ENCODE assay signal across 32 mouse cellular contexts in the genomic region with DNA sequence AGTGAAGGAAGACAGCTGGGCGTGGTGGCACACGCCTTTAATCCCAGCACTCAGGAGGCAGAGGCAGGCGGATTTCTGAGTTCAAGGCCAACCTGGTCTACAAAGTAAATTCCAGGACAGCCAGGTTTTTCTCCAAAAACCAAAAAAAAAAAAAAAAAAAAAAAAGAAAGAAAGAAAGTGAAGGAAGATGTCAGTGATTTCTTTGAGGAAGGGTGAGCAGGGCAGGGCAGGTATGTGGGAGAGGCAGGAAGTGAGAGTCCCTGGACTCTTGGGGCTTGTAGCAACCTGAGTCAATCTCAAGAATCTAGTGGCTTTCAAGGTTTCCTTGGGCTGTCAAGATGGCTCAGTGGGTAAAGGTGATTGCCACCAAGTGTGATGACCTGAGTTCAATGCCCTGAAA. TPM values are rescaled to one million over a fixed set of nuclear protein-coding genes. Genes with fewer than 3 reads are reported as not detected.
"Had no signal": no experiment of that assay in that cellular context is flagged by ENCODE, and none has a peak within 500 bp of the region (broad histone marks: within the 10 kb centered on the region; RNA-seq: fewer than 3 reads in every experiment).

No protein-coding gene starts in this region.

- H3K4me3 ChIP-seq: limb, embryonic 10.5 days; limb, embryonic 12.5 days; limb, embryonic 13.5 days; limb, embryonic 15.5 days; liver, embryonic 12.5 days; liver, embryonic 13.5 days; liver, embryonic 15.5 days; lung, embryonic 15.5 days; megakaryocyte, embryonic 14.5 days; midbrain, embryonic 10.5 days; midbrain, embryonic 12.5 days; midbrain, embryonic 13.5 days; midbrain, embryonic 15.5 days; myocyte; neural tube, embryonic 12.5 days had no signal

- H3K27ac ChIP-seq: limb, embryonic 10.5 days; limb, embryonic 12.5 days; limb, embryonic 13.5 days; limb, embryonic 15.5 days; liver, embryonic 12.5 days; liver, embryonic 13.5 days; liver, embryonic 14.5 days; liver, embryonic 15.5 days; lung, embryonic 15.5 days; macrophage; midbrain, embryonic 10.5 days; midbrain, embryonic 12.5 days; midbrain, embryonic 13.5 days; midbrain, embryonic 15.5 days; neural tube, embryonic 12.5 days had no signal

- H3K9me3 ChIP-seq: limb, embryonic 10.5 days; limb, embryonic 12.5 days; limb, embryonic 13.5 days; limb, embryonic 15.5 days; liver, embryonic 13.5 days; liver, embryonic 15.5 days; lung, embryonic 15.5 days; midbrain, embryonic 10.5 days; midbrain, embryonic 12.5 days; midbrain, embryonic 13.5 days; midbrain, embryonic 15.5 days; neural tube, embryonic 12.5 days had no signal

- H3K9ac ChIP-seq: limb, embryonic 12.5 days; limb, embryonic 13.5 days; limb, embryonic 15.5 days; liver, embryonic 12.5 days; liver, embryonic 13.5 days; liver, embryonic 14.5 days; liver, embryonic 15.5 days; liver, postnatal 0 days; lung, embryonic 14.5 days; lung, embryonic 15.5 days; midbrain, embryonic 12.5 days; midbrain, embryonic 13.5 days; midbrain, embryonic 15.5 days; neural tube, embryonic 12.5 days had no signal

- H3K36me3 ChIP-seq: limb, embryonic 10.5 days; limb, embryonic 12.5 days; limb, embryonic 13.5 days; limb, embryonic 15.5 days; lung, embryonic 15.5 days; midbrain, embryonic 10.5 days; midbrain, embryonic 12.5 days; midbrain, embryonic 13.5 days; midbrain, embryonic 15.5 days; neural tube, embryonic 12.5 days had no signal

- H3K4me1 ChIP-seq: liver, embryonic 12.5 days; megakaryocyte, embryonic 14.5 days; midbrain, embryonic 13.5 days; midbrain, embryonic 15.5 days had no signal

- DNase-seq: left cerebral cortex, postnatal 4 days; liver; liver, embryonic 13.5 days; liver, postnatal 0 days; lung, adult 18-20 months; lung, adult 2 months; lung, embryonic 14.5 days; lung, postnatal 10 days; lung, postnatal 14 days; lung, postnatal 36 days; lung, postnatal 4 days; midbrain, embryonic 14.5 days had no signal

RNA-seq across cellular contexts. Expression of gene Rundc3a, which starts 48.7 kb away (rescaled TPM):
- total RNA-seq: megakaryocyte progenitor cell, adult 5-6 weeks; megakaryocyte, adult 5-6 weeks; megakaryocyte-erythroid progenitor cell, adult 5-6 weeks; monocyte, adult 5-6 weeks had no signal
